Mouse (Mus musculus): ENCODE data around the gene Rara.
"Not testable (repeated sequence)": the region's sequence is repeated elsewhere in the genome, so short reads cannot be mapped to it uniquely, and the experiment has no call there.

Gene Rara

GRCm38 (mm10) chr11:98927438-98928076, at the start of gene Rara:
Gene Rara (plus strand): TSS chr11:98927818.
- no peak for DNase-seq (ENCODE audit: low spot score)

- no peak for DNase-seq (ENCODE audit: low spot score)
Measured at GRCm38 (mm10) chr11:98887703-98888102, 39.9 kb upstream of the Rara start.

GRCm38 (mm10) chr11:98889077-98889476, 38.5 kb upstream of the Rara start:
- no peak for DNase-seq (ENCODE audit: low spot score)

DNA sequence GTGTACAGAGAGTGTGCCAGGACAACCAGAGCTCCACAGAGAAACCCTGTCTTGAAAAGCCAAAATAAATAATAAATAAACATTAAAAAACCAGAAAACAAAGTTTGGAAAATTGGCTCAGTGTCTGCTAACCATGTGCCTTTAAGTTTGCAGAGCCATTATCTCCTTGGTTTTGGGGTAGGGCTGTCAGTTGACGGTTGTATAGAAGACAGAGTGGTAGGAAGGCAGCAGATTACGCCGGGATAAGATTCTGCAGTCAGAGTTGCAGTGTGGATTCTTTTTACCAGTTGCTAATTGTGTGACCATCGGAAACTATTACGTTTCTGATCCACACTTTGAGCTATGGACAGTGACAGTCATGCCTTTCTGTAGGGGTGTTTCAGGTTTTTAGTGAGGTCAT, 37.6 kb upstream of the Rara start:
- DNase-seq (ENCODE audit: low spot score) = no peak

GRCm38 (mm10) chr11:98892426-98892825, 35.2 kb upstream of the Rara start:
- no peak for DNase-seq (ENCODE audit: low spot score)

DNA sequence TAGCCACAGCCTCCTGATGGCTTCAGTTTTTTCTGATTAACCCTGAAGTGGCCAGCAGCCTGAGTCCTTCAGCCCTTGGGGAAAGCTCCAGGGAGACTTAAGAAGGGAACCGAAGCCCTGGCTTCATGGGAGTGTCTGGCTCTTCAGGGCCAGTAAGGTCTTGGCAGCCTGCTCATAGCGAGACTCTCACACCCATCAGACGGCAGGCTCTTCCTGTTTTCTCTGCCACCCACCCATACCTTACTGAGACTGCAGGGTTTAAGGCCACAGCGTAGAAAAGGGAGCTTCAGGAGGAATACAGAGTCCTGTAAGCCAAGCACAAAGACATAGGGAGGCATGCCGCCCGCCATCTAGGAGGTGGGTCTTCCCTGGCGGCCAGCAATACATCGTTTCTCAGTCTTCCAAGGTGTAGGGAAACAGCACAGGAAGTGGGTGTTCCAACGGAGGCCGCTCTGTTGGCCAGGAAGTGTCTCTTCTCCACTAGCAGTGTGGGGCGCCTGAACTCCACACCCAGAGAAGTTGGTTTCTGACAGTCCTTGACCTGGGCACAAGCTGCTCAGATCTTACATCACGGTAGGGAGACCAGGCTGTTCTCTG, 27.0 kb upstream of the Rara start:
- no peak for DNase-seq (ENCODE audit: low spot score)

- DNase-seq (ENCODE audit: low spot score) = no peak
Measured at GRCm38 (mm10) chr11:98902621-98903245, 24.9 kb upstream of the Rara start.

DNA sequence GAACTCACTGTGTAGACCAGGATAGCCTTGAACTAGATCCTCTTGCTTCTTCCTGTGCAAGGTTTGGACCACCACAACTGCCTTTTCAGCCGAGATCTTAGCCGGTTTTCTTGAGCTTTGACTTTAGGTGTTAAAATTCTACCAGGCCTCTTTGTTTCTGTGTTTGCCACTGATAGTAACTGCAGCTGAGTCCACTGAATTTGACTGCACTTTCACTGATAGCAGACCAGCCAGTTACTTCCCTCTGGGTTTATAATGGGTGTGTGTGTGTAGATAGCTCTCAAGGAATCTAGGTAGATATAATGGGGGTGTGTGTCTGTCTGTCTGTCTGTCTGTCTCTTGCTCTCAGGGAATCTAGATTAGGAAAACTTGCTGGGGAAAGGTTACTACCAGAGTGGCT, 23.0 kb upstream of the Rara start:
- no peak for DNase-seq (ENCODE audit: low spot score)

GRCm38 (mm10) chr11:98905033-98905432, 22.6 kb upstream of the Rara start:
- DNase-seq (ENCODE audit: low spot score) = no peak

- DNase-seq (ENCODE audit: low spot score) = no peak
Measured at GRCm38 (mm10) chr11:98905583-98905982, 22.0 kb upstream of the Rara start.

DNA sequence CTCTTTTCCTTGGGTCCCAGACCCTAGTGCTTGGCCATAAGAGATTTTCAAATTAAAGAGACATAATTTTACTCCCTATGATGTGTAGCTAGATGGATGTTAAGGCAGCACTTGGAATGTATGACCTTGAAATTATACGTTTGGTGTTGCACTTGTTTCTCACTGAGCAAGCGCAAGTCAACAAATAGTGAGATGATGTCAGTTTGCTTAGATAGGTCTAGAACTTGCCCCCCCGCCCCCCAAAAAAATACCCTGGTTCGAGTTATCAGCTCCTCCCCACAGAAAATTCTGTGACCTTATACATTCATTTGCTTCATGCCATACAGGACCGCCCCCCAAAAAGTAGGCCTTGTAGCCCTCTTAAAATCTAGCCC, 20.6 kb upstream of the Rara start:
- no peak for DNase-seq (ENCODE audit: low spot score)

DNA sequence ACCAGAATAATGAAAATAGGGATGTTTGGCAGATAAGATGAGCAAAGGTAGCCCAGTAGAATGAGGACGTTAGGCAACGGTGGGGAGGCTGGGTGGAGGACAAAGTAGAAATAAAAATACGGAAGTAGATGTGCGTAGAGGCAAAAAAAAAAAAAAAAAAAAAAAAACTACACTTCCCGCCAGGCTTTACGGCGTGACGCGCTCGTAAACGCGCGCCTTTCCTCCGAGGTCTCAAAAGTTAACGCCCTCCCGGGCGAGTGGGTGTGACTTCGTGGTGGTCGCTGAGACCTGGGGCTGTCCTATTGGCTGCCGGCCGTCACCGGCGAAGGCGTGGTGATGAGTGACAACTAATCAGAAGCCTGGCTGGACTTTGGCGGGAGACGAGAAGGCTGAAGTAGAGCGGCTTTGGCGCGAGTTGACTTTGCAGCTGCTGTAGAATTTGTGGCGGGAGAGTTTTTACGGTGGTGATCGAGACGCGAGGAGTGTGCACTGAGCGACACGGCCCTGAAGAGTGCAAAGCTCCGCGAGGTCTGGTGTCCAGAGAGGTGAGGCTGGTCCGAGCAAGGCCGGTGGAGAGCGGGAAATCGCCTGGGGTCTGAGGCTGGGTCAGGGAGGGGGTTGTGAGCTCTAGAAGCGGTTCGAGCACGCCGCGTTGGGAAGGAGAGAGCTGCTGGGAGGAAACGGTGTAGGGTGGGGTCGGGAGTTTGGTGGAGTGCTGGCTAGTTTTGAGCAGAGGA, 20.0 kb upstream of the Rara start, which contains the start of gene Cdc6:
Cdc6 (plus strand) TSS at position 365 of the 737 bp plus-strand sequence.
- peak; percentile 95 for DNase-seq (ENCODE audit: low spot score)

GRCm38 (mm10) chr11:98909654-98910053, 18.0 kb upstream of the Rara start:
- peak; percentile 71 for DNase-seq (ENCODE audit: low spot score)

DNA sequence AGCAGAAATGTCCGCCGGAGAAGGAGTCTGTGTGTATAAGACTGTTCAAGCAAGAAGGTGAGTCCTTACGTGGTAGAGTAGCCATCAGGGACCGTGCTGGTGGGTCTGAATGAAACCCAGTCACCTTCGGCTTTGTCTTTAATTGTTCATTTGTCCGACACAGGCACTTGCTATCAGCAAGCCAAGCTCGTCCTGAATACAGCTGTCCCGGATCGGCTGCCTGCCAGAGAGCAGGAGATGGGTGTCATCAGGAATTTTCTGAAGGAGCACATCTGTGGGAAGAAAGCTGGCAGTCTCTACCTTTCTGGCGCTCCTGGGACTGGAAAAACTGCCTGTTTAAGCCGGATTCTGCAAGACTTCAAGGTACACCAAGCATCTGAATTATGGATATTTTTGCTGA, 17.2 kb upstream of the Rara start:
- no peak for DNase-seq (ENCODE audit: low spot score)

GRCm38 (mm10) chr11:98911498-98911897, 16.1 kb upstream of the Rara start:
- peak; percentile 45 for DNase-seq (ENCODE audit: low spot score)

DNA sequence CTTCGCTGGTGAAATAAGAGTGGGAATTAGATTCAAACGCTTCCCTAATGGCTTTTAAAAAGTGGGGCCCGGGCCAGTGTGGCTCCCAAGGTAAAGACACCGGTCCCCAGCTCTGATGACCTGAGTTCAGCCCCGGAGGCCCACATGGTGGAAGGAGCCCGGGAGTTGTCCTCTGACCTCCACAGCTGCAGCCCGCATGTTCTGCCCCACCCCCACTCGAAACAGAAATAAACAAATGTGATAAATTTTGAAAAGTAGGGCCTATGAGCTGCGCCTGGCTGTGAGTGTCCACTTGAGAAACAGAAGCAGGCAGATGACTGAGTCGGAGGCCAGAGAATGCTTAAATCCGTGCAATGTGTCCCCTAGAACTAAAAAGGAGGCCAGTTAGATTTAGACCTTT, 13.4 kb upstream of the Rara start:
- no peak for DNase-seq (ENCODE audit: low spot score)

DNA sequence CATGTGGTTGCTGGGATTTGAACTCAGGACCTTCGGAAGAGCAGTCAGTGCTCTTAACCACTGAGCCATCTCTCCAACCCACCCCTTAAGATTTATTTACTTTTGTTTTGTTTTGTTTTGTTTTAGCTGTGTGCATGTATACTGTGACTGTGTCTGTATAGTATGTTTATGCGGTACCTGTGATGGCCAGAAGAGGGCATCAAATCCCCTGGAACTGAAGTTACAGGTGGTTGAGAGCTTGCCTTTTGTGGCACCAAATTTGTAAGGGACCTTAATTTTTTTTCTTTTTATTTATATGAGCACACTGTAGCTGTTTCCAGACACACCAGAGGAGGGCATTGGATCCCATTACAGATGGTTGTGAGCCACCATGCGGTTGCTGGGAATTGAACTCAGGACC, 11.2 kb upstream of the Rara start:
- DNase-seq (ENCODE audit: low spot score) = not testable (repeated sequence)

- no peak for DNase-seq (ENCODE audit: low spot score)
Measured at GRCm38 (mm10) chr11:98917428-98918005, 10.1 kb upstream of the Rara start.

DNA sequence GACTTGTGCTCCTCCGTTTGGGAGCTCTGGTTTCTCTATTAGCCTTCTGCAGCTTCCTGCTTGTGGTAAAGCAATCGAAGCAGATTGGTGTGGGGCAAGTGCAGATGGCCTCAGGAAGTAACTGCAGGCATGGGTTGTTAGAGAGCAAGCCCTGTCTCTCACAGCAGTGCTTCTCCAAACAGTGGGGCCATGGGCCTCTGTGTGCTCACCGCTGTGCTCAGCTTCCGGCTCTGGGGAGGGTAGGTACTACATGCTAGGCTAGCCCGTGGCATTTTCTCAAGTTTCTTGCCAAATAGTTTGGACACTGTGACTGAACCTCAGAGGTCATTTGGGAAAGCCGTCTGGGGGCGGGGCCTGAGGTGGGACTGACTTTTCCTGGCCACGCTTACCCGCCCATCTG, 9.4 kb upstream of the Rara start:
- DNase-seq (ENCODE audit: low spot score) = no peak

DNA sequence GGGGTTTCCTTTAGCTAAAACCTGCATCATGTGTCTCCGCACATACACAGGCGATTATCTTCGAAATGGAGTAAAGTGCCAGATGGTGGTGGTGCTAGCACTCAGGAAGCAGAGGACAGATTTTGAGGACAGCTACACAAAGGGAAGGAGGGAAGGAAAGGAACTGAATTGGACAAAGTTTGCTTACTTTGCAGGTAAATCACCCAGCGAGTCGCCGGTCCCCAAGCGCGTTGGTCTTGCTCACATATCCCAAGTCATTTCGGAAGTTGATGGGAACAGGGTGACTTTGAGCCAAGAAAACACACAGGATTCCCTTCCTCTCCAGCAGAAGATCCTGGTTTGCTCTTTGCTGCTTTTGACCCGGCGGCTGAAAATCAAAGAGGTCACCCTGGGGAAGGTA, 8.6 kb upstream of the Rara start:
- DNase-seq (ENCODE audit: low spot score) = no peak

DNA sequence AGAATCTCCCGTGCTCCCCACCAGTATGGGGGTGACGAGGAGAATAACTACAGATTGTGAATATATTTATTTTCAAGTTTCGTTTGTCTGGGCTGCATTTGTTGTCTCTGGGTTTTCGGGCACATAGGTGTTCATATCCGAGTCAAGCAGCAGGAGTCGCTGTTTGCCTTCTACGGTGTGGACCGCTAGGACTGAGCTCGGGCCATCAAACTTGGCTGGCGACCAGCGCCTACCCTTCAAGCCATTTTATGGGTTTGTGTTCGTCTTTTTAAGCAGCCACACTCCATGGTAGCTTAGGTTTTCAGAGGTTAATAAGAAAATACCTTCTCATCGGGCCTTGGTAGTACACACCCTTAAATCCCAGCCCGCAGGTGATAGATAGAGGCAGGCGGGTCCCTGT, 5.8 kb upstream of the Rara start:
- DNase-seq (ENCODE audit: low spot score) = not testable (repeated sequence)

DNA sequence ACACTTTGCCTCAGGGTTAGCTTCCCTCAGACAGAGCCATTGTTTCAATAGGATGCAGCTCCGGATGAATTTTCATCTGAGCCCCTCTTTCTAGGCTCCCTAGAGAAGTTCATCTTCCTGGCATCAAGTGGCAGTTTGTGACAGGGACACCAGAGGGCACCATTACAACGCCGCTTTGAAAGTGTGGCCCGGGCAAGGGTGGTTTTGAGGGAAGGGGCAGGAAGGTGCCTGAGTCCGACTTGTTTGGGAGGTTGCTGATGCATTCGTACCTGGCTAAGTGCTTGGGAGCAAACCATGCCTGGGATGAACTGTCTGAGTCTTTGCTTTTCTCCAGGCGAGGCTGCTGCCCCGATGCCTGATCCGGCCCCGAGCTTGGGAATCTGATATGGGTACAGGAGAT, 5.3 kb upstream of the Rara start:
- not testable (repeated sequence) for DNase-seq (ENCODE audit: low spot score)

Data from spleen, adult 12 weeks (tissue).